Mouse (Mus musculus) embryonic fibroblast, embryonic 13.5 days (primary cell): ENCODE results near the gene Psma3.

Experiments used
- CTCF ChIP-seq: IDR thresholded peaks from 2 replicates; pipeline ENCODE4 v1.5.1; 2011; ENCODE audit warnings: mild to moderate bottlenecking, control low read depth, low read length, moderate library complexity, borderline replicate concordance; ENCODE audit not compliant: insufficient read depth
- POLR2A ChIP-seq: IDR thresholded peaks from 2 replicates; pipeline ENCODE4 v1.6.1; 2011; ENCODE audit warnings: low read depth, mild to moderate bottlenecking, control low read depth, low read length, moderate library complexity

DNA sequence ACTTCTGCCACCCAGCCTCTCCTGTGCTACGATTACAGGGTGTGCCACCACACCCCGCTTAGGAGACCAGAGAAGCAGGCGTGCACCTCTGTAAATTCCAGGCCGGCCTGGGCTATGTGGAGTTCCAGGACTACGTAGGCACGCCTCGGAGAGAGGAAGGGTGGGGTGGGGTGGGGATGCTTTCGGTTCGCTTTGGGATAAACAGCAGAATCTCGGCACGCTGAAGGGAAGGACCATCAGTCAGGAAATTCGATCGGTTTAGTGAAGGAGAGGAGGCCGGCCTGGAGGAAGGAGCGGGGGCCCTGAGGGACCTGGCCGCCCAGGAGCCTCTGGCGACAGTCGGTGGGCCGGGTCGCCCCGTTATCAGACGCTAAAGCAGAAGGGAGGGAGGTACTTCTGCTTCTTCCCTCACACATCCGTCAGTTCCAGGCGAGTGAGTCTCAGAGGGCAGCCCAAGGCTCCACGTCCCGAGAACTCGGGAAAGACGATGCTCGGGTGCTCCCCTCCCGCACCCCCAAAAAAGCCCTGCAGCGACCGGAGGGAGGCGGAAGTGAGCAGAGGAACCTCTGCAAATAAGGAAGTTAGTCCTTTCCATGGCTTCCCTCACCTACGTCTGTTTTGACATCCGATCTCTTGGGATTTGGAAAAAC lies 6.2 kb upstream of the Psma3 start:
- TF ChIP-seq POLR2A (peak; percentile 65), CTCF (no peak)
